Mouse (Mus musculus) gastrocnemius, adult 2 months (tissue): Measurements from ENCODE around the gene Cenpl. TPM values are rescaled to one million over a fixed set of nuclear protein-coding genes. Genes with fewer than 3 reads are reported as not detected.

ENCODE experiments used
- DNase-seq: peaks from one replicate; pipeline ENCODE4 v3.0.0; 2022
- H3K27ac ChIP-seq: fragments of 200-600 bp; 2 replicates; pipeline ENCODE4 v1.8.1; 2022; ENCODE audit warnings: mild to moderate bottlenecking
- H3K4me3 ChIP-seq: fragments of 200-600 bp; 2 replicates; pipeline ENCODE4 v1.8.1; 2022; ENCODE audit warnings: mild to moderate bottlenecking, moderate library complexity
- CTCF ChIP-seq: fragments of 200-600 bp; IDR thresholded peaks from 2 replicates; pipeline ENCODE4 v1.8.1; 2022; ENCODE audit warnings: antibody characterized with exemption, mild to moderate bottlenecking, moderate library complexity
- intact Hi-C: fragments of 180-260 bp; cut with DNase I; formaldehyde crosslinking; loops from one replicate; pipeline ENCODE4 v1.15.1; 2025
- total RNA-seq, 2 experiments: library from RNA; stranded (reverse); gene quantifications; 2 replicates each; pipeline ENCODE4 v1.2.3; 2021

Gene Cenpl
- total RNA-seq, 2 experiments from 2014 or later = 0.41 to 0.50 TPM

DNA sequence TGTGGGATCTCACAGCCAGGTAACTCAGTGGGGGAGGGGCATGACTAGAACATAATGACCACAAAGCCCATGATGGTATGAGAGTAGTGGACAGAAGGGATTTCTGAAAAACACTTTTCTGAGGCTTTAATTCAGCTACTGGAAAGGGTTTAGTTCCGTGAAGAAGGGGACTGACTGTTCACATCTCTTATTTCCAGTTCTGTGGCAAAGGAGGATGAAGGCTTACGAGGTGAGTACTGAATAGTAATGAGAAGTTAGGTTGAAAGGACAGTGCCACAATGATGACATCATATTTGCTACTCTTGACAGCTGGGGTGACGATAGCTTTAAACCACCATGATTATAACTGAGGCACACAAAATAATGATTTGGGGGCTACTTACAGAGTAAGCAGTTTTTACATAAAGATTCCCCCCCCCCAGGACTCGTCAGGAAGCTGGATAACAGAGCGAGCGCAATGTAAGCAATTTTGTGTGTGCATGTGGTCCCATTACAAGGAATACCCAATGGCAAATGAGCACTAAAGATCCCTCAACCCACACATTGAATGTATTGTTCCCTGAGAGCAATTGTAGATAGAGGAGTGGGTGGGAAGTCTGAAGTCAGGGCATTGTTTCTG is 34.6 kb upstream of the Cenpl start:
- TF ChIP-seq CTCF = no peak
- DNase-seq = no peak
- Histone ChIP-seq H3K4me3 (peak overlapping the region; percentile 92), H3K27ac (peak overlapping the region; percentile 92)
- intact Hi-C loops = loop anchor here (5.0 kb wide), 4 partner anchors 36 to 244 kb away; partner anchors contain the start of genes Cenpl, Dars2, Rabgap1l and Rc3h1

DNA sequence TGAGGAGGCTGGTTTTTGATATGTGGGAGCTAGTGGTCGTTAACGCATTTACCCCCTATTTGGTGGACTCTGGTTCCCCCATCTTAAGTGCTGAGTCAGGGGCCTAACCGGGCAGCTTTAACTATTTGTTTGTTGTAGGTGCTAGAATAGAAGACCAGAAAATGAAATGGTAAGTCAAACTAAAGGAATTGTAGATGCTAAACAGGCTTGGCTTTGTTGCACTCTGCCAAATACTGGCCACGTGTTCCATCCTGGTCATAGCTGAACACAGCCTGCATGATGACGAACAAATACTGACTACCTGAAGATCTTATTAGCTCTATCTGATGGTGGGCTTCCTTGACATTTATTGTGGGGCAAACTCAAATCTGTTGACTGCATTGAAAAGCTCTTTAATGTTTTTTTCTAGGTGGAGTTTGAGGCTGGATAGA is 34.1 kb upstream of the Cenpl start:
- DNase-seq = no peak
- intact Hi-C loops = loop anchor here (5.0 kb wide), 4 partner anchors 36 to 244 kb away; partner anchors contain the start of genes Cenpl, Dars2, Rabgap1l and Rc3h1

GRCm38 (mm10) chr1:161037026-161037425 is 33.5 kb upstream of the Cenpl start:
- no peak for DNase-seq
- intact Hi-C loops = loop anchor here (5.0 kb wide), 4 partner anchors 35 to 245 kb away; partner anchors contain the start of genes Cenpl, Dars2, Rabgap1l and Rc3h1
- H3K27ac ChIP-seq = peak overlapping the region; percentile 92; the same call in 1 of the 2 replicates
- TF ChIP-seq CTCF = no peak
- peak overlapping the region; percentile 92 for H3K4me3 ChIP-seq

More for the DNA sequence above, 34.1 kb upstream of the Cenpl start:
- Histone ChIP-seq H3K4me3 (peak overlapping the region; percentile 92), H3K27ac (peak overlapping the region; percentile 92)
- no peak for TF ChIP-seq CTCF

- TF ChIP-seq CTCF = no peak
- intact Hi-C loops = loop anchor here (5.0 kb wide), 4 partner anchors 35 to 245 kb away; partner anchors contain the start of genes Cenpl, Dars2, Rabgap1l and Rc3h1
- no peak for DNase-seq
- H3K4me3 ChIP-seq = peak overlapping the region; percentile 92
- H3K27ac ChIP-seq = no peak overlapping the region
Measured at GRCm38 (mm10) chr1:161037599-161037998, 32.9 kb upstream of the Cenpl start.

- H3K4me3 ChIP-seq = peak overlapping the region; percentile 92
- DNase-seq = no peak
- no peak overlapping the region for H3K27ac ChIP-seq
- no peak for TF ChIP-seq CTCF
- intact Hi-C loops = loop anchor here (5.0 kb wide), 4 partner anchors 34 to 246 kb away; partner anchors contain the start of genes Cenpl, Dars2, Rabgap1l and Rc3h1
Measured at GRCm38 (mm10) chr1:161038004-161038403, 32.5 kb upstream of the Cenpl start.

DNA sequence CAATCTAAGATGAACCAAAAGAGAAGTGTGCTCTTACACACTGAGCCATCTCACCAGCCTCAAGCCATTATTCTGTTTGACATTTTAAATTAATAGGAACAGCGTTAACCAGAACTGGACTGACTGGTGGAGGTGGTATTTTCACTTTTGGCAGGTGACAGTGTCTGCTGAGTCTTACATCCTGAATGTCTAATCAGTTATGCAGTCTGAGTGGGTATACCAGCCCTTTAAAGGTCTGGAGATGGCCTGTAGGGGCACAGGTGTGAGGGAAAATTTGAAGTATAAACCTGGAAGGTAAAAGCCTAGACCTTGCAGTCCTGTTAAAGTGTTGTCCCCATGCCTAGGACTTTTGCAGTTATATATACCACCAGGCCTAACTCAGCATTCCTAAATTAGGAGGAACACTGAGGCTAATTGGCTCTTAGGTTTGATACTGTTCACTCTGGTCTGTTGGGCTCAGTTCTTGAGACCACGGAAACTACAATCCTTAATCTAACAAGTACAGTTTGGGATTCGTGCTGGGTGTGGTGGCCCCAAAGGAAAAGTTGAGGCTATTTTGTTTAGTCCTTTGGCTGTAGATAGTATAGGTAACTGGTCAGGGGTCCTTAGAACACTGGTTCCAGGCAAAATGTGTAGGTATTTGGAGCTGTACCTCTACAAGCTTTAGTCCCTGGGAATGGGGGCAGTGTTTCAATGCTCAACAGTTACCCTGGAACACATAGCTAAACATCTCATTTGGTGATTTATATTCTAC is 31.4 kb upstream of the Cenpl start:
- no peak for TF ChIP-seq CTCF
- H3K4me3 ChIP-seq = no peak overlapping the region
- H3K27ac ChIP-seq = no peak overlapping the region
- DNase-seq = no peak
- intact Hi-C loops = loop anchor here (5.0 kb wide), 4 partner anchors 33 to 247 kb away; partner anchors contain the start of genes Cenpl, Dars2, Rabgap1l and Rc3h1

GRCm38 (mm10) chr1:161039741-161040425 is 30.6 kb upstream of the Cenpl start:
- Histone ChIP-seq H3K4me3 (no peak overlapping the region), H3K27ac (0 out of 2 replicates have a peak overlapping the region, but pooled peaks have one; percentile 4)
- no peak for DNase-seq
- intact Hi-C loops = loop anchor here (5.0 kb wide), 4 partner anchors 32 to 248 kb away; partner anchors contain the start of genes Cenpl, Dars2, Rabgap1l and Rc3h1
- no peak for TF ChIP-seq CTCF

DNA sequence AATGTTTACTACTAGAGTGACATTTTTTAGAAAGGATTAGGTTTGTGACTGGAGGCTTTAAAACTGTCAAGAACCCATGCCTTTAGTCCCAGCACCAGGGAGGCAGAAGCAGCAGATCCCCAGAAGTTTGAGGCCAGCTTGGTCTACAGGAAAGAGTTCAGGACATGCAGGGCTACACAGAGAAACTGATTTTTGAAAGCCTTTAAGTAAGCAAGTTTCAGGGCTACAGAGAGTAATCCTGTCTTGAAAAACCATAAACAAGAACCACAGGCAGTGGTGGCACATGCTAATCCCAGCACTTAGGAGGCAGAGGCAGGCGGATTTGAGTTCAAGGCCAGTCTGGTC is 30.1 kb upstream of the Cenpl start:
- H3K27ac ChIP-seq = 0 out of 2 replicates have a peak overlapping the region, but pooled peaks have one; percentile 4
- intact Hi-C loops = no loop called here

DNA sequence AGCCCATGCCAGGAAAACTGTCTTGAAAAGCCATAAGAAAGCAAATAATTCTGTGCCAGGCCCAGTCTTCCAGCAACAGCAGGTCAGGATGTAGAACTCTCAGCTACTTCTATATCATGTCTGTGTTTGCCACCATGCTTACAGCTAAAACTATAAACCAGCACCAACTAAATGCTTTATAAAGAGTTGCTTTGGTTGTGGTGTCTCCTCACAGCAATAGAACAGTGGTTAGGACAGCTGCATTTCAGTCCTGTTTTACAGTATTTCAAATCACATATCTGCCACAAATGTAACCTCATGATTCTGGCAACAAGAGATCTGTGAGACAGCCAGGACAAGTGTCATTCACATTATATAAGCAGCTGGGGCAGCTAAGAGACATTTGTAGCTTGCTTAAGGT is 29.7 kb upstream of the Cenpl start:
- H3K4me3 ChIP-seq = no peak overlapping the region
- DNase-seq = no peak
- intact Hi-C loops = no loop called here
- 0 out of 2 replicates have a peak overlapping the region, but pooled peaks have one; percentile 4 for H3K27ac ChIP-seq
- TF ChIP-seq CTCF = no peak

More for the DNA sequence above, 30.1 kb upstream of the Cenpl start:
- no peak for TF ChIP-seq CTCF
- DNase-seq = no peak
- H3K4me3 ChIP-seq = no peak overlapping the region

- Histone ChIP-seq H3K4me3 (no peak overlapping the region), H3K27ac (no peak overlapping the region)
- no peak for TF ChIP-seq CTCF
- DNase-seq = no peak
- intact Hi-C loops = no loop called here
Measured at GRCm38 (mm10) chr1:161041261-161042020, 29.1 kb upstream of the Cenpl start.

DNA sequence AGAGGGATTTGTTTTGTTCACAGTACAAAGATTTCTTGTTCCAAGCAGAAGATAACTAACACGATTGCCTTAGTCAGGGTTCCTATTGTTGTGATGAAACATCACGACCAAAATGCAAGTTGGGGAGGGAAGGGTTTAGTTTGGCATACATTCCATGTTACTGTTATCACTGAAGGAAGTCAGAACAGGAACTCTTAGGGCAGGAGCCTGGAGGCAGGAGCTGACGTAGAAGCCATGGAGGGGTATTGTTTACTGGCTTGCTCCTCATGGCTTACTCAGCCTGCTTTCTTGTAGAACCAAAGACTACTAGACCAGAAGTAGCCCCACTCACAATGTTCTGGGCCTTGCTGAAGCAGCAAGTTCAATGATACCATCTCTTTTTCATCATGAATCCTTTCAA is 23.5 kb upstream of the Cenpl start:
- Histone ChIP-seq H3K4me3 (no peak overlapping the region), H3K27ac (no peak overlapping the region)

DNA sequence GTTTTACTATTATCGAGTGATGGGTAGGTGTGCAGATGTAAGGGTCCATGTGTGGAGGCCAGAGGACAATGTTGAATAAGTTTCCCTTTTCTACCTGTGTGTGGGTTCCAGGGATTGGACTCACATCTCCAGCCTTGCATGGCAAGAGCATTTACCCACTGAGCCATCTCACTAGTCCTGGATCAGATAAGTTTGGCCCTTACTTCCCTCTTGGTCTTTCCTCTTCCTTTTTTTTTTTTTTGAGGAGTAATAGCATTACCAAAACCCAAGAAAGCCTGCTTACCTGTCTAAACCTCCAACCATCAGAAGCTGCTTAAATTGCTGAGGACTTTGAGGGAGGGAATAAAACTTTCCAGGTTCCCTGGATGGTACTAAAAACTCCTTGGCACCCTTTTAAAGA is 13.3 kb upstream of the Cenpl start:
- no peak for DNase-seq
- no peak overlapping the region for H3K4me3 ChIP-seq
- intact Hi-C loops = no loop called here
- H3K27ac ChIP-seq = no peak overlapping the region
- TF ChIP-seq CTCF = no peak

More for the DNA sequence above, 23.5 kb upstream of the Cenpl start:
- no peak for TF ChIP-seq CTCF
- no peak for DNase-seq
- intact Hi-C loops = no loop called here
